Mouse (Mus musculus): ENCODE measurements around the gene Asb13. TPM values are rescaled to one million over a fixed set of nuclear protein-coding genes. Genes with fewer than 3 reads are reported as not detected.
A peak's percentile ranks its signal among the peaks of the same experiment; 100 is the strongest.

The Asb13 gene
- 12.9 and 13.6 TPM in 2 replicates for polyA plus RNA-seq (2016; fragmentation: Nextera tagmentation; extraction: Ambion mirVana)

- no peaks in the 10 kb centered on the region for H3K36me3 ChIP-seq
- WGBS, result under 1% methylated on average over 47 of the region's 47 CpGs
- peak within 1 kb of the TSS; percentile 78 for H3K4me2 ChIP-seq
- H3K9ac ChIP-seq (replicated peaks), result peak within 1 kb of the TSS; percentile 78
- ATAC-seq (ENCODE audit: insufficient number of reproducible peaks, insufficient read depth, low FRiP score, low TSS enrichment, low read depth), result peak; percentile 90
- 0 out of 2 replicates have a peak, but pooled peaks cover 3% of the 10 kb centered on the region for H3K4me1 ChIP-seq (replicated peaks)
- H3K4me3 ChIP-seq (replicated peaks), result peak within 1 kb of the TSS; percentile 67
- no peaks in the 10 kb centered on the region for H3K27me3 ChIP-seq
- no peaks in the 10 kb centered on the region for H3K9me3 ChIP-seq
- no peak within 1 kb of the TSS for H3K27ac ChIP-seq
These were observed at the start of gene Asb13 for GRCm38 (mm10) chr13:3633895-3634811. Gene Asb13, plus strand, starts transcription at chr13:3634032.

GRCm38 (mm10) chr13:3590789-3591188 is 43.0 kb upstream of the Asb13 start:
- H3K4me3 ChIP-seq (replicated peaks), result no peak overlapping the region
- no peak overlapping the region for H3K9ac ChIP-seq (replicated peaks)
- no peak overlapping the region for H3K27ac ChIP-seq
- no peak for ATAC-seq (ENCODE audit: insufficient number of reproducible peaks, insufficient read depth, low FRiP score, low TSS enrichment, low read depth)
- H3K9me3 ChIP-seq, result no peaks in the 10 kb centered on the region
- no peak overlapping the region for H3K4me2 ChIP-seq
- no peaks in the 10 kb centered on the region for H3K4me1 ChIP-seq (replicated peaks)
- 88% methylated on average over 3 of the region's 3 CpGs for WGBS
- peaks cover 73% of the 10 kb centered on the region for H3K36me3 ChIP-seq
- H3K27me3 ChIP-seq, result no peaks in the 10 kb centered on the region

GRCm38 (mm10) chr13:3594311-3594710 is 39.5 kb upstream of the Asb13 start:
- Histone ChIP-seq H3K9ac (replicated peaks) (no peak overlapping the region), H3K4me2 (no peak overlapping the region), H3K27ac (no peak overlapping the region), H3K27me3 (no peaks in the 10 kb centered on the region), H3K4me3 (replicated peaks) (no peak overlapping the region), H3K9me3 (no peaks in the 10 kb centered on the region), H3K4me1 (replicated peaks) (no peaks in the 10 kb centered on the region), H3K36me3 (peaks cover 74% of the 10 kb centered on the region)
- WGBS, result 88% methylated on average over 1 of the region's 1 CpGs
- no peak for ATAC-seq (ENCODE audit: insufficient number of reproducible peaks, insufficient read depth, low FRiP score, low TSS enrichment, low read depth)

GRCm38 (mm10) chr13:3596232-3596631 is 37.6 kb upstream of the Asb13 start:
- no peaks in the 10 kb centered on the region for H3K9me3 ChIP-seq
- H3K4me2 ChIP-seq, result no peak overlapping the region
- H3K27ac ChIP-seq, result no peak overlapping the region
- 93% methylated on average over 6 of the region's 6 CpGs for WGBS
- no peaks in the 10 kb centered on the region for H3K27me3 ChIP-seq
- no peak for ATAC-seq (ENCODE audit: insufficient number of reproducible peaks, insufficient read depth, low FRiP score, low TSS enrichment, low read depth)
- no peak overlapping the region for H3K4me3 ChIP-seq (replicated peaks)
- peaks cover 66% of the 10 kb centered on the region for H3K36me3 ChIP-seq
- no peaks in the 10 kb centered on the region for H3K4me1 ChIP-seq (replicated peaks)
- H3K9ac ChIP-seq (replicated peaks), result no peak overlapping the region

GRCm38 (mm10) chr13:3609780-3610117 is 24.1 kb upstream of the Asb13 start:
- Histone ChIP-seq H3K4me2 (peak overlapping the region; percentile 68), H3K27ac (peak overlapping the region; percentile 96), H3K27me3 (no peaks in the 10 kb centered on the region), H3K4me1 (replicated peaks) (no peaks in the 10 kb centered on the region), H3K9me3 (no peaks in the 10 kb centered on the region), H3K4me3 (replicated peaks) (peak overlapping the region; percentile 93), H3K9ac (replicated peaks) (peak overlapping the region; percentile 88), H3K36me3 (no peaks in the 10 kb centered on the region; the same call in 1 of the 2 replicates)
- no peak for ATAC-seq (ENCODE audit: insufficient number of reproducible peaks, insufficient read depth, low FRiP score, low TSS enrichment, low read depth)
- 24% methylated on average over 8 of the region's 8 CpGs for WGBS

GRCm38 (mm10) chr13:3610118-3610794 is 23.6 kb upstream of the Asb13 start:
- ATAC-seq (ENCODE audit: insufficient number of reproducible peaks, insufficient read depth, low FRiP score, low TSS enrichment, low read depth), result peak; percentile 44
- Histone ChIP-seq H3K4me1 (replicated peaks) (no peaks in the 10 kb centered on the region), H3K36me3 (no peaks in the 10 kb centered on the region; the same call in 1 of the 2 replicates), H3K4me2 (peak overlapping the region; percentile 68), H3K27ac (peak overlapping the region; percentile 96), H3K4me3 (replicated peaks) (peak overlapping the region; percentile 93), H3K9ac (replicated peaks) (peak overlapping the region; percentile 88), H3K27me3 (no peaks in the 10 kb centered on the region), H3K9me3 (no peaks in the 10 kb centered on the region)
- WGBS, result under 1% methylated on average over 49 of the region's 50 CpGs

- Histone ChIP-seq H3K4me3 (replicated peaks) (peak within 1 kb of the TSS; percentile 93), H3K4me2 (peak within 1 kb of the TSS; percentile 68), H3K4me1 (replicated peaks) (no peaks in the 10 kb centered on the region), H3K9me3 (no peaks in the 10 kb centered on the region), H3K27ac (peak within 1 kb of the TSS; percentile 96), H3K9ac (replicated peaks) (peak within 1 kb of the TSS; percentile 88), H3K36me3 (no peaks in the 10 kb centered on the region; the same call in 1 of the 2 replicates), H3K27me3 (no peaks in the 10 kb centered on the region)
- WGBS, result under 1% methylated on average over 58 of the region's 58 CpGs
- ATAC-seq (ENCODE audit: insufficient number of reproducible peaks, insufficient read depth, low FRiP score, low TSS enrichment, low read depth), result peak; percentile 99
These were observed 22.9 kb upstream of the Asb13 start, which contains the start of gene Fam208b for GRCm38 (mm10) chr13:3610795-3611438. Gene Fam208b, minus strand, starts transcription at chr13:3611108.

- WGBS, result 69% methylated on average over 3 of the region's 3 CpGs
- ATAC-seq (ENCODE audit: insufficient number of reproducible peaks, insufficient read depth, low FRiP score, low TSS enrichment, low read depth), result no peak
- Histone ChIP-seq H3K9me3 (no peaks in the 10 kb centered on the region), H3K4me3 (replicated peaks) (no peak overlapping the region), H3K4me1 (replicated peaks) (no peaks in the 10 kb centered on the region), H3K9ac (replicated peaks) (no peak overlapping the region), H3K36me3 (no peaks in the 10 kb centered on the region), H3K27me3 (no peaks in the 10 kb centered on the region), H3K27ac (no peak overlapping the region), H3K4me2 (no peak overlapping the region)
These were observed 6.7 kb upstream of the Asb13 start for GRCm38 (mm10) chr13:3627139-3627538.

GRCm38 (mm10) chr13:3628102-3628501 is 5.7 kb upstream of the Asb13 start:
- H3K4me3 ChIP-seq (replicated peaks), result no peak overlapping the region
- WGBS, result 31% methylated on average over 3 of the region's 3 CpGs
- H3K27ac ChIP-seq, result no peak overlapping the region
- no peak overlapping the region for H3K9ac ChIP-seq (replicated peaks)
- H3K4me1 ChIP-seq (replicated peaks), result no peaks in the 10 kb centered on the region
- H3K4me2 ChIP-seq, result no peak overlapping the region
- no peaks in the 10 kb centered on the region for H3K27me3 ChIP-seq
- H3K36me3 ChIP-seq, result no peaks in the 10 kb centered on the region
- H3K9me3 ChIP-seq, result no peaks in the 10 kb centered on the region
- no peak for ATAC-seq (ENCODE audit: insufficient number of reproducible peaks, insufficient read depth, low FRiP score, low TSS enrichment, low read depth)

GRCm38 (mm10) chr13:3632551-3632950 is 1.3 kb upstream of the Asb13 start:
- H3K36me3 ChIP-seq, result no peaks in the 10 kb centered on the region
- H3K9ac ChIP-seq (replicated peaks), result no peak overlapping the region
- H3K4me3 ChIP-seq (replicated peaks), result no peak overlapping the region
- no peak overlapping the region for H3K27ac ChIP-seq
- H3K4me1 ChIP-seq (replicated peaks), result 0 out of 2 replicates have a peak, but pooled peaks cover 3% of the 10 kb centered on the region
- no peak overlapping the region for H3K4me2 ChIP-seq
- ATAC-seq (ENCODE audit: insufficient number of reproducible peaks, insufficient read depth, low FRiP score, low TSS enrichment, low read depth), result no peak
- 87% methylated on average over 9 of the region's 9 CpGs for WGBS
- no peaks in the 10 kb centered on the region for H3K27me3 ChIP-seq
- no peaks in the 10 kb centered on the region for H3K9me3 ChIP-seq

- H3K27ac ChIP-seq, result no peak overlapping the region
- WGBS, result 42% methylated on average over 6 of the region's 6 CpGs
- H3K4me3 ChIP-seq (replicated peaks), result no peak overlapping the region
- 0 out of 2 replicates have a peak overlapping the region, but pooled peaks have one; percentile 78 for H3K4me2 ChIP-seq
- no peaks in the 10 kb centered on the region for H3K9me3 ChIP-seq
- no peaks in the 10 kb centered on the region for H3K27me3 ChIP-seq
- H3K4me1 ChIP-seq (replicated peaks), result 0 out of 2 replicates have a peak, but pooled peaks cover 3% of the 10 kb centered on the region
- no peak overlapping the region for H3K9ac ChIP-seq (replicated peaks)
- no peaks in the 10 kb centered on the region for H3K36me3 ChIP-seq
- ATAC-seq (ENCODE audit: insufficient number of reproducible peaks, insufficient read depth, low FRiP score, low TSS enrichment, low read depth), result no peak
These were observed 701 bp upstream of the Asb13 start for GRCm38 (mm10) chr13:3633131-3633530.

All from limb, embryonic 12.5 days (tissue).